Mouse (Mus musculus) MEL (cell line): Measurements from ENCODE around the gene Ildr2. TPM values are rescaled to one million over a fixed set of nuclear protein-coding genes. Genes with fewer than 3 reads are reported as not detected.

Experiments
- DNase-seq: peaks from one replicate; pipeline ENCODE4 v3.0.0; 2011; ENCODE audit warnings: low read depth, low spot score
- H3K27ac ChIP-seq: 2 replicates; pipeline ENCODE4 v1.5.1; 2012; ENCODE audit warnings: low read depth, mild to moderate bottlenecking, control low read depth, low read length, moderate library complexity; ENCODE audit not compliant: control insufficient read depth
- H3K27me3 ChIP-seq, 2 experiments: fragments of 150-350 bp in 1 of 2; sonication (generic) in 1 of 2; 2 replicates each; pipeline ENCODE4 v1.6.1; 2012; ENCODE audit warnings: low read length in 2 of 2, mild to moderate bottlenecking in 2 of 2, improper control_type of control experiment in 1 of 2, moderate library complexity in 1 of 2; ENCODE audit not compliant: insufficient read depth in 2 of 2, control insufficient read depth in 1 of 2
- H3K36me3 ChIP-seq, 2 experiments: 2 replicates each; pipeline ENCODE4 v1.6.1; 2012 to 2014; ENCODE audit warnings: low read length in 2 of 2, improper control_type of control experiment in 1 of 2, inconsistent platforms in 1 of 2, mild to moderate bottlenecking in 1 of 2; ENCODE audit not compliant: insufficient read depth in 2 of 2, control insufficient read depth in 1 of 2
- H3K4me1 ChIP-seq, 2 experiments: fragments of 150-350 bp in 1 of 2; sonication (generic) in 1 of 2; 2 replicates each; pipeline ENCODE4 v1.6.1; 2012; ENCODE audit warnings: low read length in 2 of 2, improper control_type of control experiment in 1 of 2, mild to moderate bottlenecking in 1 of 2; ENCODE audit not compliant: insufficient read depth in 2 of 2, control insufficient read depth in 1 of 2
- H3K4me3 ChIP-seq, 2 experiments: fragments of 150-350 bp in 1 of 2; sonication (generic) in 1 of 2; 2 replicates each; pipeline ENCODE4 v1.5.1; 2012; ENCODE audit warnings: low read depth in 2 of 2, low read length in 2 of 2, mild to moderate bottlenecking in 2 of 2, moderate library complexity in 2 of 2, control low read depth in 1 of 2, improper control_type of control experiment in 1 of 2; ENCODE audit not compliant: control insufficient read depth in 1 of 2, insufficient read depth in 1 of 2
- H3K79me2 ChIP-seq: 2 replicates; pipeline ENCODE4 v1.6.1; 2012; ENCODE audit warnings: mild to moderate bottlenecking, low read length, moderate library complexity; ENCODE audit not compliant: control insufficient read depth, poor library complexity, insufficient read depth
- H3K9ac ChIP-seq: 2 replicates; pipeline ENCODE4 v1.6.1; 2012; ENCODE audit warnings: low read depth, mild to moderate bottlenecking, control low read depth, low read length, moderate library complexity; ENCODE audit not compliant: control insufficient read depth, poor library complexity, severe bottlenecking
- H3K9me3 ChIP-seq: fragments of 150-350 bp; sonication (generic); replicated peaks from 2 replicates; pipeline ENCODE4 v1.6.1; 2012; ENCODE audit warnings: mild to moderate bottlenecking, low read length, improper control_type of control experiment, moderate library complexity; ENCODE audit not compliant: insufficient read depth
- CHD2 ChIP-seq: IDR thresholded peaks from 2 replicates; pipeline ENCODE4 v1.6.1; 2011; ENCODE audit warnings: low read length, improper control_type of control experiment
- CTCF ChIP-seq, 3 experiments: IDR thresholded peaks in 2 of 3; conservative IDR thresholded peaks in 1 of 3; 2 replicates each; pipeline ENCODE4 v1.5.1; 2011 to 2012; ENCODE audit warnings: low read length in 3 of 3, low read depth in 2 of 3, mild to moderate bottlenecking in 2 of 3, improper control_type of control experiment in 1 of 3, inconsistent platforms in 1 of 3, mixed read lengths in 1 of 3, moderate library complexity in 1 of 3; ENCODE audit not compliant: control insufficient read depth in 1 of 3, insufficient read depth in 1 of 3, poor library complexity in 1 of 3, severe bottlenecking in 1 of 3
- E2F4 ChIP-seq: IDR thresholded peaks from 2 replicates; pipeline ENCODE4 v1.6.1; 2011; ENCODE audit warnings: low read depth, low read length, improper control_type of control experiment, borderline replicate concordance
- ELF1 ChIP-seq: IDR thresholded peaks from 2 replicates; pipeline ENCODE4 v1.6.1; 2014; ENCODE audit warnings: low read depth, mild to moderate bottlenecking, inconsistent platforms, low read length, improper control_type of control experiment, moderate library complexity
- GATA1 ChIP-seq: IDR thresholded peaks from 2 replicates; pipeline ENCODE4 v1.6.1; 2011; ENCODE audit warnings: low read depth, low read length, improper control_type of control experiment
- HCFC1 ChIP-seq: IDR thresholded peaks from 2 replicates; pipeline ENCODE4 v1.6.1; 2012; ENCODE audit warnings: low read depth, mild to moderate bottlenecking, inconsistent platforms, low read length, improper control_type of control experiment, moderate library complexity
- JUND ChIP-seq: IDR thresholded peaks from 2 replicates; pipeline ENCODE4 v1.6.1; 2011; ENCODE audit warnings: low read depth, mild to moderate bottlenecking, improper control_type of control experiment, low read length
- KAT2A ChIP-seq: conservative IDR thresholded peaks from 2 replicates; pipeline ENCODE4 v1.6.1; 2012; ENCODE audit warnings: low read depth, low read length, improper control_type of control experiment, inconsistent platforms
- MAX ChIP-seq: IDR thresholded peaks from 2 replicates; pipeline ENCODE4 v1.6.1; 2011; ENCODE audit warnings: low read length, improper control_type of control experiment
- MAZ ChIP-seq: IDR thresholded peaks from 2 replicates; pipeline ENCODE4 v1.6.1; 2012; ENCODE audit warnings: low read depth, mild to moderate bottlenecking, inconsistent platforms, low read length, improper control_type of control experiment
- MXI1 ChIP-seq: IDR thresholded peaks from 2 replicates; pipeline ENCODE4 v1.6.1; 2011; ENCODE audit warnings: mild to moderate bottlenecking, low read depth, low read length, improper control_type of control experiment
- MYC ChIP-seq: IDR thresholded peaks from 2 replicates; pipeline ENCODE4 v1.6.1; 2011; ENCODE audit warnings: low read depth, mild to moderate bottlenecking, low read length, improper control_type of control experiment, moderate library complexity
- NELFE ChIP-seq: IDR thresholded peaks from 2 replicates; pipeline ENCODE4 v1.6.1; 2011; ENCODE audit warnings: low read depth, low read length, improper control_type of control experiment
- POLR2A ChIP-seq, 2 experiments: IDR thresholded peaks; 2 replicates each; pipeline ENCODE4 v1.6.1; 2011 to 2012; ENCODE audit warnings: low read length in 2 of 2, mild to moderate bottlenecking in 2 of 2, control low read depth in 1 of 2, improper control_type of control experiment in 1 of 2, low read depth in 1 of 2, moderate library complexity in 1 of 2; ENCODE audit not compliant: control insufficient read depth in 1 of 2, insufficient read depth in 1 of 2, poor library complexity in 1 of 2
- POLR2AphosphoS5 ChIP-seq: IDR thresholded peaks from 2 replicates; pipeline ENCODE4 v1.6.1; 2012; ENCODE audit warnings: low read depth, borderline replicate concordance, mild to moderate bottlenecking, inconsistent platforms, low read length, moderate library complexity, mixed read lengths
- RCOR1 ChIP-seq: IDR thresholded peaks from 2 replicates; pipeline ENCODE4 v1.6.1; 2012; ENCODE audit warnings: low read depth, mild to moderate bottlenecking, inconsistent platforms, low read length, improper control_type of control experiment
- SIN3A ChIP-seq: IDR thresholded peaks from 2 replicates; pipeline ENCODE4 v1.6.1; 2012; ENCODE audit warnings: low read length, improper control_type of control experiment, inconsistent platforms
- TCF12 ChIP-seq: IDR thresholded peaks from 2 replicates; pipeline ENCODE4 v1.6.1; 2014; ENCODE audit warnings: low read depth, mild to moderate bottlenecking, inconsistent platforms, low read length, improper control_type of control experiment, moderate library complexity
- UBTF ChIP-seq: IDR thresholded peaks from 2 replicates; pipeline ENCODE4 v1.6.1; 2012; ENCODE audit warnings: low read depth, mild to moderate bottlenecking, inconsistent platforms, low read length, improper control_type of control experiment, moderate library complexity, borderline replicate concordance; ENCODE audit not compliant: insufficient read depth
- USF1 ChIP-seq: IDR thresholded peaks from 2 replicates; pipeline ENCODE4 v1.6.1; 2014; ENCODE audit warnings: low read depth, mild to moderate bottlenecking, inconsistent platforms, low read length, improper control_type of control experiment, moderate library complexity
- ZC3H11A ChIP-seq: IDR thresholded peaks from 2 replicates; pipeline ENCODE4 v1.6.1; 2012; ENCODE audit warnings: low read depth, mild to moderate bottlenecking, inconsistent platforms, low read length, improper control_type of control experiment
- ZMIZ1 ChIP-seq: IDR thresholded peaks from 2 replicates; pipeline ENCODE4 v1.6.1; 2012; ENCODE audit warnings: low read depth, mild to moderate bottlenecking, inconsistent platforms, low read length, improper control_type of control experiment, moderate library complexity
- polyA plus RNA-seq, 2 experiments: library from polyadenylated mRNA; stranded (reverse) in 1 of 2; unstranded in 1 of 2; fragments of >175 nt in 1 of 2; fragments of >200 nt in 1 of 2; gene quantifications; 2 replicates each; pipeline versions ENCODE4 v1.2.1 to v1.2.4; 2012; ENCODE audit warnings: low replicate concordance in 2 of 2, low read depth in 1 of 2; ENCODE audit not compliant: insufficient read length in 2 of 2, insufficient read depth in 1 of 2, missing spikeins in 1 of 2
- total RNA-seq: library from RNA; depleted of rRNA; stranded (reverse); fragments of 300-350 nt; gene quantifications from 2 replicates; pipeline ENCODE4 v1.2.3, GENCODE M21; 2012

The Ildr2 gene
- total and polyA plus RNA-seq, 3 experiments = not detected

GRCm38 (mm10) chr1:166313637-166314036 lies 59.7 kb downstream of the Ildr2 start:
- Histone ChIP-seq H3K4me1 (no peaks in the 10 kb centered on the region), H3K4me3 (no peak overlapping the region), H3K9me3 (no peaks in the 10 kb centered on the region), H3K27me3 (no peaks in the 10 kb centered on the region; a peak in 1 of 4 replicates), H3K36me3 (no peaks in the 10 kb centered on the region), H3K9ac (no peak overlapping the region), H3K79me2 (no peaks in the 10 kb centered on the region), H3K27ac (no peak overlapping the region)
- DNase-seq = no peak
- no peak for TF ChIP-seq E2F4
- TF ChIP-seq NELFE = no peak
- no peak for TF ChIP-seq USF1
- no peak for TF ChIP-seq RCOR1
- no peak for TF ChIP-seq GATA1
- no peak for TF ChIP-seq TCF12
- no peak for TF ChIP-seq UBTF
- TF ChIP-seq JUND = no peak
- TF ChIP-seq ZMIZ1 = no peak
- no peak for TF ChIP-seq POLR2AphosphoS5
- no peak for TF ChIP-seq ELF1
- TF ChIP-seq SIN3A = no peak
- TF ChIP-seq MYC = no peak
- TF ChIP-seq CHD2 = no peak

GRCm38 (mm10) chr1:166315706-166316105 lies 61.8 kb downstream of the Ildr2 start:
- Histone ChIP-seq H3K4me3 (no peak overlapping the region), H3K9ac (no peak overlapping the region), H3K27ac (no peak overlapping the region), H3K36me3 (no peaks in the 10 kb centered on the region), H3K27me3 (no peaks in the 10 kb centered on the region; a peak in 1 of 4 replicates), H3K79me2 (no peaks in the 10 kb centered on the region), H3K9me3 (no peaks in the 10 kb centered on the region), H3K4me1 (no peaks in the 10 kb centered on the region)
- no peak for TF ChIP-seq MAX
- no peak for TF ChIP-seq MXI1
- no peak for TF ChIP-seq CHD2
- no peak for TF ChIP-seq CTCF (IDR thresholded peaks at IDR 0.05 in 2 of 3, conservative IDR thresholded peaks at IDR 0.05 in 1 of 3; ENCODE audit: control insufficient read depth in 1 of 3, insufficient read depth in 1 of 3, low read depth in 2 of 3, low read length in 3 of 3, poor library complexity in 1 of 3, severe bottlenecking in 1 of 3)
- no peak for TF ChIP-seq ZMIZ1
- TF ChIP-seq GATA1 = no peak
- no peak for TF ChIP-seq HCFC1
- no peak for TF ChIP-seq KAT2A
- TF ChIP-seq POLR2A (IDR thresholded peaks at IDR 0.05; ENCODE audit: control insufficient read depth in 1 of 2, insufficient read depth in 1 of 2, low read depth in 1 of 2, low read length in 2 of 2, poor library complexity in 1 of 2) = no peak
- TF ChIP-seq MAZ = no peak
- TF ChIP-seq MYC = no peak
- TF ChIP-seq RCOR1 = no peak
- no peak for TF ChIP-seq POLR2AphosphoS5
- TF ChIP-seq JUND = no peak
- TF ChIP-seq SIN3A = no peak
- no peak for TF ChIP-seq ZC3H11A
- no peak for DNase-seq
